Mouse (Mus musculus): ENCODE results near the gene Cstf1.

Cstf1 gene

GRCm38 (mm10) chr2:172376551-172376950, 6.1 kb downstream of the Cstf1 start:
- no peak for DNase-seq (ENCODE audit: low read depth, low spot score)

- DNase-seq (ENCODE audit: low read depth, low spot score), result peak; percentile 28
Measured at GRCm38 (mm10) chr2:172376999-172377515, 6.6 kb downstream of the Cstf1 start.

DNA sequence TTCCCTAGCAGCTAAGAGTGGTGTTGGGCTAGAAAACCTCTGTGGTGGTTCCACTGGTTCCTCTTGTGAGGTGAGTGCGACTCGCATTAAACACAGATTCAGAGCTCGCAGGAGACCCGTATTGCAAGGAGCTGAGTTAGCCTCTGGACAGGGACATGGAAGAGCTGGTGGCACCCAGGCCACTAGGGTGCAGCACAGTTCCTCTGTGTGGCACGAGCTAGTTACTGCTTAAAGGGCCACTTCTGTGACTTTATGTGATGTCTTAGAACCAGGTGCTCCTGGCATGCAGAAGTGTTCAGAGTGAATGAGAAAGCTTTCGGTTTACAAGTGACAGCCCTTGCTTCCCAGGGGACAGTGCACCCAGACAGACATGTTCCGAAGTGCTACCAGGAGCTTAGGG, 7.9 kb downstream of the Cstf1 start:
- DNase-seq (ENCODE audit: low read depth, low spot score), result peak; percentile 56

DNA sequence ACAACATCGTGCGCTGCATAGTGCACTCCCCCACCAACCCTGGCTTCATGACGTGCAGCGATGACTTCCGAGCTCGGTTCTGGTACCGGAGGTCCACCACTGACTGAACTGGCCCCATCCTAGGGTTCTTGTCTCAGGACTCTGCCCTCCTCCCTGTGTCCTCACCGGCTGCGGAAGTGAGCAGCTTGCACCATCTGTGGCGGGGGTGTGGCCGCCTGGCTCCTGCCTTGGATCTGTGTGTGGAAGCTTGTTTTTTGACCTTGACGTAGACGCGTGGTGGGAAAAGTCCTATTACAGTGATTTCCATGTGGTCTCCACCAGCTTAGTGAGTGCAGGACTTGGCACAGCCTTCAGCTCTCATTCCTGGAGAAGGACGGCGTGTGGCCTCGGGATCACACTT, 10.0 kb downstream of the Cstf1 start:
- peak; percentile 29 for DNase-seq (ENCODE audit: low read depth, low spot score)

GRCm38 (mm10) chr2:172381341-172381740, 10.9 kb downstream of the Cstf1 start:
- no peak for DNase-seq (ENCODE audit: low read depth, low spot score)

DNA sequence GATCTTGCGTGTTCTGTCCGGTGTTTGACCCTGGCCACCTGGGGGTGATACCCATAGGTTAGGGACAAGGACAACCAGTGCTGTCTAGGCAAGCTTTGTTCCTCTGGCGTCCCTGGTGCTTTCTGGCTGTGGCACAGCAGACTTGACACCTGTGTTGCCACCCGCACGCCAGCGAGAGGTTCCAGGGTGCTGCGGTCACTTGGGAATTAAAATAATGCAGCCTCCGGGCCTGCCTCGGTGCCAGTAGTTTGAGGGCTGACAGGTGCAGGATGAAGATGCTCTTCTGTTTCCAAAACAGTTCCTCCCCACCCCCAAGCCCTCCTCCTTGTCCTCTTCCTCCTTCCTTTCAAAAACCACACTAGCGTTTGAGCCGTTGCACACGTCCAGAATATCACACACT, 11.4 kb downstream of the Cstf1 start:
- no peak for DNase-seq (ENCODE audit: low read depth, low spot score)

- DNase-seq (ENCODE audit: low read depth, low spot score), result no peak
Measured at GRCm38 (mm10) chr2:172384715-172385114, 14.2 kb downstream of the Cstf1 start.

DNA sequence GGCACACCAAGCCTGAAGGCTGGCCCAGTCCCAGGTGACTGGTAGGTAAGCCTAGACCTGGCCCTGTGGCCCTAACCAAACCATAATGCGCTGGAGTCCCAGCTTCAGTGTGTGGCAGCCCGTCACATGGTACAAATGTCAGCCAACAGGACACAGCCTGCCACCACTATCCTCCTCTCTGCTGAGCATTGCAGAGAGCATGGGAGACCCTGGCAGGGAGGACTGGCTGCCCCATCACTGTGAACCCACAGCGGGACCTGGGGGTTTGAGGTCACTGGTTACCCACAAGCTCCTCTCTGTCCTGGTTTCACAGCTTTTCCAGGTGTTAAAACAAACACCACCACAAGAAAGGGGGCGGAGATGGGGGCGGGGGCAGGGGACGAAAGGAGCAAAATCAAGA, 19.9 kb downstream of the Cstf1 start:
- DNase-seq (ENCODE audit: low read depth, low spot score), result no peak

- no peak for DNase-seq (ENCODE audit: low read depth, low spot score)
Measured at GRCm38 (mm10) chr2:172392041-172392521, 21.6 kb downstream of the Cstf1 start.

DNA sequence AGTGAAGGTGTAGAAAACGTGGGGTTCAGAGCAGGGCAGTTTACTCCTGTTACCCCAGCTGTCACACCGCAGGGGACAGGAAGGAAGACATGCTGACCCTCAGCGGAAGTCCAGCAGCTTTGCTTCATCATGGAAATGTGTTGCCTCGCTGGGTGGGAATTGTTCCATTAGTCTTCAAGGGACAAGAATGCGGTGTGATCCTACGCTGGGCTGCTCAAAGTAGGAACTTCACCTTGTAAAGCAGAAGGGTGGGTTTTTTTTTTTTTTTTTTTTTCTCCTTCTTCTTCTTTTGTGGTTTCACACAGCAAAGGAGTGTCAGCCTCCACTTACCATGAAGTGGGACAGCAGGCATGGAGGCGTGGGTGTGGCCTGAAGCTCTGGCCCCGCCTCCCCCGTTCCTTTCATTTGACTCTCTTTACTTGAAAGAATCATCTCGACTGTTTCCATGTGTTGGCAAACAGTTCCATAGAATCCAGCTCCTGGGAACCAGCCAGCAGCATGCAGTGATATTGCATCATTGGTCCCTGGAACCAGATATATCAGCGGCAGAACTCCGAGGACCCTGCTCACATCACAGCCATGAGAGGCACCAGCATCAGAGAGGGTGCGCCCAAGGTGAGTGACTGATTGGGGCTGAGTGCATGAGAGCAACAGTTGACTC, 23.0 kb downstream of the Cstf1 start, which contains the start of gene Cass4:
Cass4 (plus strand) TSS at position 404 of the 661 bp plus-strand sequence.
- DNase-seq (ENCODE audit: low read depth, low spot score), result peak; percentile 57

DNA sequence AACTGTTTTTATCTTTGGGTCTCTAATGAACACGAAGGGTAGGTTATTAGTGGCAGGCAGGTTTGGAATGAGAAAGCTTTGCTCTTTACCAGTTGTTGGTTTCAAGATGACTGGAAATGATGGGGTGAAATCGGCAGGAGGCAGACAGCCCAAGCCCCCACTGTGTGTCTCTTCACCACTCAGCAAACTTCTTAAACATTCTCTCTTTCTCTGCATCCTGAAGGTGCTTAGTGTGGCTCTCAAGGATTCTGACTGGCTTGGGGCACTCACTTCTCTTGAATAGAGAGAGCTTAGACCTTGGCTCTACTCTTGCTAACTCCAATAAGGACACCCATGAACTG, 23.5 kb downstream of the Cstf1 start:
- DNase-seq (ENCODE audit: low read depth, low spot score), result no peak

- no peak for DNase-seq (ENCODE audit: low read depth, low spot score)
Measured at GRCm38 (mm10) chr2:172394671-172395070, 24.2 kb downstream of the Cstf1 start.

- peak; percentile 41 for DNase-seq (ENCODE audit: low read depth, low spot score)
Measured at GRCm38 (mm10) chr2:172395961-172396360, 25.5 kb downstream of the Cstf1 start.

DNA sequence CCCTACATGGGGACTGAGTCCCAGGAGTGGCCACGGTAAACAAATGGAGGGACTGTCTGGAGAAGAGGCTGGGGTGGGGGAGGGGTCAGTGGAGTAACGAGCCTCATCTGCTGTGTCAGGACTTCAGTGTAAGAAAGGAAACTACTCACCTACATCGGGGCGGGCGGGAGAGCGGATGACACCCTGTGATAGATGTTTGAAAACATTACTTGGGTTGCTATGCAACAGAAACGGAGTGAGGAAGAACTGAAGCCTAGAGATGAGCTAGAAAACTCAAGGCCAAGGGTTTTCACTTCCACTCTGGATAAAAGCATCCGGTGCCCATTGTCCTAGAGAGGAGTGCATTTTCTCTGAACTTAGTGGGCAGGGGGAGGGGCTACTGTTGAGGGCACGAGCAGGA, 29.4 kb downstream of the Cstf1 start:
- DNase-seq (ENCODE audit: low read depth, low spot score), result no peak

GRCm38 (mm10) chr2:172401116-172401825, 30.8 kb downstream of the Cstf1 start:
- DNase-seq (ENCODE audit: low read depth, low spot score), result no peak

DNA sequence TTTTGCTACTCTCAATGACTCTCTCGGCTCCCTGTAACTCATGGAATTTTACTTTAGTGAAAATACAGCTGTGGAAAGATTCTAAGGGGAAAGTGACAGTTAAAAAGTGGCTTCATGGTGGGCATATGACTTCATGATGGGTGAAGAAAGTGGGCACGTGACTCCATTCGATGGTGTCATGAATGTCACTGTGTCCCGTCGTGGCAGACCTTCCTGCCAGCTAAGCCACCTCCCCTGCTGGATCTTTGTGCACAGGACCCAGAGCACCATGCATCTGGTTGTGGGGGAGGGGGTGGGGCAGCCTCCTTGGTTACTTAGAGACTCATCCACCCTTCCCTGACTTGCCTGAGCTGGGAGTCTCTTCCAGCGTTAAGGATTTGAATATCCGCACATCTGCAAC, 33.8 kb downstream of the Cstf1 start:
- DNase-seq (ENCODE audit: low read depth, low spot score), result no peak

DNA sequence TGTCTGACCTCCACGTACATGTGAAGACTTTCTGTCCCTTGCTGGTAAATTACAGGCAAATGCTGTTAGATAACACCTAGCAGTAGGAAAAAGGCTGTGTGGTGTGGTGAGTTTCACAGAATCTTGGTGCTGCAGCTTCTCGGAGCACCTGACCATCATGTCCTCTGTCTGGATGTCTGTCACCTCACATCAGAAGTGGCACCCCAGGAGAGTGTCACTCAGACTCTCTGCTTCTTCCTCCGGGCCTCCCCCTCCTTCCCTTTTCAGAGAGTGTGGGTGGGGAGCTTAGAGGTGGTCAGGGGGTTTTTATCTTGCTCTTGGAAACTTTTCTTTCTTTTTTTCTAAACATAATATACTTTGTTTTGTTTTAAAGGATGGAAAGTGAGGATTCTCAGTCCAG, 34.5 kb downstream of the Cstf1 start:
- DNase-seq (ENCODE audit: low read depth, low spot score), result no peak

DNA sequence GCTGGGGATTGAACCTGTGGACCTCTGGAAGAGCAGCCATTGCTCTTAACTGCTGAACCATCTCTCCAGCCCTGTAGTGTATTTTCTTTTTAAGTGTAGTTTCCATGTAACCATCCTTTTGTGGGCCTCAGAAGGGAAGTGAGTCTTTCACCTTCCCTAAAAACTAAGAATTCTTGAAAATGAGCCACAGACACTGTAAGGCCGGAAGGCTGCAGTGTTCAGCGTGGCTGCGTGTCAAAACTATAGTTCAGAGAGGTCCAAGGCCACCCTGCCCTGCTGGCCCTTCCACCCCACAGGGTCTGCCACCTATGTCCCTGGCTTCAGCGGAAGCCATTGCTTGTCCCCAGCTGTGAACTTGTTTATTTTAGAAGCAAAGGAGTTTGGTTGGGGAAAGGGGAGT, 35.7 kb downstream of the Cstf1 start:
- DNase-seq (ENCODE audit: low read depth, low spot score), result no peak

DNA sequence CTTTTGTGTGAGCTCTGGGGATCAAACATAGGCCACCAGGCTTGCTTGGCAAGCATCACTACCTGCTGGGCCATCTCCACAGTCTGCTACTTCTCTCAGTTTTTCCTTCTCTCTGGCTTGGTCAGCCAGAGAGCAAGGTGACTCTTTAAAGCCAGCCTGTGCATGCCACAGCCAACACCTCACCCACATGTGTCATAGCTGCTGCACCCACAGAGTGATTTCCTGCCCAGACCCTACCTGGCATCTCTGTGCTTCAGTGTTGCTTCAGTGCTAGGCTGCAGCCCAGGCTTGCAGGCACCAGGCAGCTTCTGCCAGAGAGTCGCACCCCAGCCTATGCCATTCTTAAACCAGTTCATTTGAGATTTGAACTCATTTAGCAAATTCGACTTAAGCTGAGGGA, 37.0 kb downstream of the Cstf1 start:
- no peak for DNase-seq (ENCODE audit: low read depth, low spot score)

GRCm38 (mm10) chr2:172410686-172411085, 40.2 kb downstream of the Cstf1 start:
- no peak for DNase-seq (ENCODE audit: low read depth, low spot score)

DNA sequence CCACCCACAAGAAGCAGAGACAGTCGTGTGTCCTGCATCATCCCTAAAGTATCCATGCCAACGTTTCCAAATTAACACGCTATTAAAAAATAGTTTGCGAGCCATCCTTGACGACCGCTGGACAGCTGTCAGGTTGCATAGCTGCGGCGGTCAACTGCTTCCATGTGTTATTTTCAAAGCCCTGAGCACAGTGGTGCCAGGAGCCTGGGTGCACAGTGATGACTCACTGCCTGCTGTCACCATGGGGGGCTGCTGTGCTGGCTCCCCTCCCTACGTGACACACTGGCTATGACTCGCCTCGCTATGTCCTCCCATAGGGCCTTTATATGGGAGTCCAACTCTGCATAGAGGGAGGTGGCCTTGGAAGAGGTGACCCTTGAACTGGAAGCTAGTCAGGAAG, 40.6 kb downstream of the Cstf1 start:
- no peak for DNase-seq (ENCODE audit: low read depth, low spot score)

DNA sequence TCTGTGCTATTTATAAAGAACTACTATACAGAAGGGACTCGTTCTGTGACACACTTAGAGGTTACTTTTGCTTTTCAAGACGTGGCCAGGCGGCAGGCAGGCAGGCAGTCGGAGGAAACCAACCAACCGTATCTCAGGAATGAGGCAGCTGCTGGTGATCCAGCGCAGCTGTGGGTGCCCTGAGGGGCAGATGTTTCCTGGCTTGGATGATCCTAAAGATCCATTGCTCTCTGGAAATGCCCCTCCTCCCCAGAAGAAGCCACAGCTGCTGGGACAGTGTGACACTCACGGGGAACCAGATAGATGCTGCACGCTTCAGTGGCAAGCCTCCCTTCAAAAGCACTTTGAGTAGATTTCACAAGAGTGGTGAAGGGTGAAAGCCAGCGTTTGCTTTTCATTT, 42.0 kb downstream of the Cstf1 start:
- no peak for DNase-seq (ENCODE audit: low read depth, low spot score)

DNA sequence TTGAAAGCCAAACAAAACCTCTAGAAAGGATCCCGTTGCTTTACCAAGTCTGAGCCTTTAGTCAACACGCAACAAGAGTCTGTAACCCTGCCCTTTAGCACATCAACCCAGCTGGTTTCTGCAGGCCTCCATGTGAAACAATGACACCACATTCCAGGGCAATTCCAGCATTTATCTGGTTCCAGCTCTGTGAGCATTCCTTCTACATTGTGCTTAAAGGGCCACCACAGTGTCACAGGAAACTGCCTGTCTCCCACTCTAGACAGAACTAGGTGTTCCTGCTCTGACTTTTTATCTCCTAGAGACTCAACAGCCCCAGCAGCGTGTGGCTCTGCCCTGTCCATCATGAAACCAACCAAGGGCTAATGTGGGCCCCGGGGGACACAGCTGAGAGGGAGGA, 42.8 kb downstream of the Cstf1 start:
- no peak for DNase-seq (ENCODE audit: low read depth, low spot score)
